Mouse (Mus musculus): Measurements from ENCODE around the gene Zscan4-ps1. TPM values are rescaled to one million over a fixed set of nuclear protein-coding genes. Genes with fewer than 3 reads are reported as not detected.
"Not testable (repeated sequence)": the region's sequence is repeated elsewhere in the genome, so short reads cannot be mapped to it uniquely, and the experiment has no call there.

Zscan4-ps1 gene
- not detected for total RNA-seq (2021)

DNA sequence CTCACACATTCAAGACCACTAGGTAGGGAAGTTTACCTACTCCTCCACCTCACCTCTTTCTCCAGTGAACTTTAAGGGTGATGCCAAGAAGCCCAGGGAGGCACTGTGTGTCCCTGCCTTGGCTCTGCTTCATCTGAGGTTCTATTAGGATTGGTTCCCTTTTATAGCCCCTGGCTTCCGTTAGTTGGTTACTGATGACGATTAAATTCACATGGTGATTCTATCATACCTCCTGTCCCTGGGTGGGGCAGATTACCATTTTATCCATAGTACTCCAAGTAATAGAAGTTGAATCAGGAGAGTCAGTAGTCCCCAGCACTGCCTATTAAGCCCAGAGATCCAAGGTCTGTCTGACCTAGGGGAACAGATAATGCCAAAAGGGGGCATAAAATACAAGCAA, at the start of gene Zscan4-ps1:
Gene Zscan4-ps1 (minus strand): TSS at position 101 of the 400 bp plus-strand sequence.
- intact Hi-C loops (cut with DNase I); DNase-seq (ENCODE audit: low spot score): not testable (repeated sequence)

Other genes starting within 250 kb of the Zscan4-ps1 start
- gene Zscan4b, start 164.6 kb downstream of the Zscan4-ps1 start, total RNA-seq (2021): not detected
- gene Zscan4c, start 63.9 kb downstream of the Zscan4-ps1 start, total RNA-seq (2021): not detected
- not detected for gene Zscan4d, start 96.5 kb upstream of the Zscan4-ps1 start, total RNA-seq (2021)
- not detected for gene Zscan4e, start 241.0 kb upstream of the Zscan4-ps1 start, total RNA-seq (2021)

Data from heart, postnatal 25 days (tissue).